Mouse (Mus musculus) Muller cell, postnatal 12 days (primary cell): ENCODE measurements around the gene Dexi.
A peak's percentile ranks its signal among the peaks of the same experiment; 100 is the strongest.

Experiments used
- DNase-seq: peaks from one replicate; pipeline ENCODE4 v3.0.0-alpha.2; 2015; ENCODE audit errors: inconsistent ontology term

Dexi gene

GRCm38 (mm10) chr16:10542698-10543365, at the start of gene Dexi:
Gene Dexi (minus strand): TSS chr16:10543054.
- DNase-seq, result peak; percentile 96

GRCm38 (mm10) chr16:10586546-10586945, 43.7 kb upstream of the Dexi start:
- no peak for DNase-seq

DNA sequence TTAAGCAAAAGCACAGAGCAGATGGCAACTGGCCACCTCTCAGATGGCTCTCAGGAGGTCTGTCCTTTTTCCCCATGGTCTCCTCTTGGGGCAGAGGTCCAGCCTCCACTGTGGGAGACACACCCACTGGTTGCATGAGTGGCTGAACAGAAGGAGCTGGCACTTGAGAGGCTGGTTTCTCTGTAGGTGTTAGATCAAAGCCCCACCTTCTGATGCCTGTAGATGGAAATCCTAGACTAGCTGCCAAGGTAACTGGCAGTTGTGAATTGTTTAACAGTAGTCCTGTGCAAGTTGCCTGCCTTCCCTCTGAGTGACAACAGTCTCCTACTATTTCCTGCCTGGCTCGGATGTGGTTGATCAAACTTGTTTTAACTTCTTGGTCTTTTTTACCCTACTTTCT, 42.3 kb upstream of the Dexi start:
- DNase-seq, result no peak

DNA sequence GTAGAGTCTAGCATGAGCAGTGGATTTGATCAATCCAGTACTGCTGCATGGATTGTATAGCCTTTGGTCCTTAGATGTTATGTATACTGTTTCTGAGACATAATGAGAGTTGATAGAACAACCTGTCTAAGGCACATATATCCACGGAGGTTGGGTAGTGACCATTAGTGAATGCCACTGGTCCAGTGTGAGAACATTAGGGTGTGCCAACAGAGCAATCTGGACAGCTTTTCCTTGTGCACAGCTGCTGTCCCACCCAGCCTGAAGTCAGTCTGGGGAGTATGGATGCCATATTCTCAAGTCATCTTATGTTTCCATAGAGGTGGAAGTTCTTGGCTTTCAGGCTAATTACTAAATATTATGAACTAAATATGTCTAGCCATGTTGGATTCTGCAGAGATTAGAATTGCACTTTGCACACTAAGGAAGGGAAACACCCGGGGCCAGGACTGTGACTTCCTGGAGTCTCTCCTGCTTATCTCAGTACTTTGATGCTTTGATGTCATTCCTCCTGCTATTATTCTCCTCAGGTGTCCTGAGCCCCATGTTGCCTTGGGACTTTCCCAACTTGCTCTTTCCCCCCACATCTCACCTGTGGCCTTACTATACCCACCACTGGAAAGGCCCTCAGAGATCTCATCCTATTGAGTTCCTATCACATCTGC, 38.5 kb upstream of the Dexi start:
- DNase-seq, result no peak

GRCm38 (mm10) chr16:10578376-10578775, 35.5 kb upstream of the Dexi start:
- DNase-seq, result no peak

DNA sequence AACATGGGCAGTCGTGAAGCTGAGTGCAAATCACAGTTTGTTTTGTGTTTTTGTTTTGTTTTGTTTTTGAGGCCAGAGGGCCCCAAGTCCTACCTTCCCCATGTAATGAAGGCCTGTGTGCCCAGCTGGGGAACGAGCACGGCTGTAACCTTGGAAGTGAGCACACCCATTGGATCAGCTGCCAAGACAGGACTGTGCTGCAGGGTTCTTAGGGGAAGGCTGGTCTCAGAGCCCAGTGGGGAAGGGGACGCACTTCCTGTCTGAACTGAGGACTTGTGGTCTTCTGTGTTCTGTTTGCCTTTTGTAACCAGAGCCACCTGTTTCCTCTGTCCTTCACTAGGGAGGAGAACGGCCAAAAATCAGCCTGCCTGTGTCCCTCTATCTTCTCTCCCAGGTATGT, 34.7 kb upstream of the Dexi start:
- DNase-seq, result no peak

DNA sequence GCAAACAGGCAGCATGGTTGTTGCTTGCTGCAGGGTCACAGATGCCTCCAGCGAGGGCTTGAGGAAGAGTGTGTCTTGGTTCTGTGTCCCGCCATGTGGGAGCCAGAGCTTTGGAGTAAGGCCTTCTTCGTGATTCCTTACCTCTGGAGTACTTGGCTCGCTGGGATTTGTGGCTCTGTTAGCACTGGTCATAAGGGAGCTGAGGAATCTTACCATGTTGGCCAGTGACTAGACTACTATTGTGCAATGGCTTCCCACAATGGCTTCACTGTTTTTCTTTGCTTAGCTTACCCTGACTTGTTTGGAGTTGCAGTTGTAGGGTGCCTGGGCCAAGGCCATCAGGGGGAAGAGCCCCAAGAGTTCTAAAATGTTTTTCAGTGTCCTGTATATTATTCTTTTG, 33.1 kb upstream of the Dexi start:
- DNase-seq, result no peak

DNA sequence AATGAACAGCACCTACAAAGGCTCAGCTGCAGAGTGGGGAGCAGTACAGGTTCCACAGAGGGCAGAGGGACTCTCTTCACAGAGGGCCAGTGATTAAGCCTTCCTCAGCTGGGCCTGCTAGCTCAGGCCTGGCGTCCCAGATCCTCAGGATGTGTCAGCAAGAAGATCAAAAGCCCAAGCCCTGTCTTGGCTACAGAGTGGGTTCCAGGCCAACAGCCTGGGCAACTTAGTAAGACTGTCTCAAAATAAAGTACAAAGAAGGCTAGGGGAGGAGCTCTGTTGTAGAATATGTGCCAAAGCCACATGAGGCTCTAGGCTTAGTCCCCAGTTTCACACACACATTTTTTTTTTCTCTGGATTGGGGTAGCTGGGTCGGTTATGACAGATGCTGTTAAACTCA, 32.1 kb upstream of the Dexi start:
- DNase-seq, result peak; percentile 55

DNA sequence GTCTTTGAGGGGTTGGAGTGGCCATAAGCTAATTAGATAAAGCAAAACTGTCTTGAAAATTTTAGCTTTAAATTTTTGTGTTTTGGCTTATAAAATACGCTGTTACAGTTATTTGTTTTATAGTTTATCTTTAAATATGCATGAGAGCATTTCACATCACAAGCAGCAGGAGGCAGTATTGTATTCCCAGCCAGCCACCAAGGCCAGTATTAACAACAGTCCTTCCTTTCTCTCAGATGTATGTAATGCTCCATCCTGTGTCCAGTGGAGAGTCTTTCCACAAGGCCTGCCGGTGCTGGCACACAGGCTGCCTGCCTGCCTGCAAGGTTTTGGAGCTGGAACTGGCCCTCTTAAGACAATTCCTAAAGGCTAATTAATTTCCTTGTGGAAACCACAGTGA, 29.0 kb upstream of the Dexi start:
- DNase-seq, result no peak

DNA sequence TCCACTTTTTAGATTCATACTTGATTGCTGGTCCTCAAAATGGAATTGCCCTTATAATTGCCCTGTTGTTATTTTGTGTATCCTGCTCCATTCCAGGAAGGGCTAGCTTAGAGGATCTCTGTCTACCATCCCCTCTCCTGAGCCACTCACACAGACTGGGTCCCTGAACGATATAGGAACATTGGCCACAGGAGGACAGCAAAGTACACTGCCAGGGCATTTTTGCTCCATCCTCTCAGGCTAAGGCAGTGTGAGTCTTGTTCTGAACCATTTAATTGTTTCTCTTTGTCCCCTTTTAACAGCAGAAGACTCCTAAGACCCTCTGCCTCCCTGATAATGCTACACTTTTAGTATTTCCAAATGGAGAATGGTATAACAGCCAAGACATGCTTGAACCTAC, 27.9 kb upstream of the Dexi start:
- DNase-seq, result no peak

DNA sequence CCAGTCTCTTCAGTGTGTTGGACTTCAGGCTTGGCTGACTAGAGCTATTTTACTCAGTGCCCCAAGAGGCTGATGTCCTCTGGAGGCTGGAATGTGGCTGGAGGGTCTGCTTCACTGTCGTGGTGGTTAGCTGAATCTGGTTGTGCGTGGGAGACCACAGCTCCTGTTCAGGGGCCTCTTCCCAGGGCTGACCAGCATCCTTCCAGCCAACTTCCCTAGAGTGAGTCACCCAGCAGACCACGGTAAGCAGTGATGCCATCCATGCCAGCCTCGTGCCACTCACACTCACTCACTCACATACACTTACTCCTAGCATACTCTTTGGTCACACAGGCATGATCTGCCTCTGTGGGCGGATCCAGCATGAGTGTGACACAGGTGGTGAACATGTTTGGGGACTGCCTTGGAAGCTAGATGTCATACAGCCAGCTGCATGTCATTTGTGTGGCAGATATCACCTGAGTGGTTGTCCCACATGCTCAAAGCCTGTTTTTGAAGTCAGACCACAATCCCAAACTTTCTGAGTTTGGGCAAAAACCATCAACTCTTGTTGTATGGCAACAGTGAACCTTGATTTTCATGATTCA, 27.0 kb upstream of the Dexi start:
- peak; percentile 72 for DNase-seq

GRCm38 (mm10) chr16:10567153-10567552, 24.3 kb upstream of the Dexi start:
- DNase-seq, result no peak

GRCm38 (mm10) chr16:10565278-10565885, 22.5 kb upstream of the Dexi start:
- peak; percentile 69 for DNase-seq

- DNase-seq, result no peak
These were observed 17.1 kb upstream of the Dexi start for GRCm38 (mm10) chr16:10559991-10560390.

- no peak for DNase-seq
These were observed 11.0 kb upstream of the Dexi start for GRCm38 (mm10) chr16:10553858-10554257.

- no peak for DNase-seq
These were observed 8.7 kb upstream of the Dexi start for GRCm38 (mm10) chr16:10551592-10551991.

DNA sequence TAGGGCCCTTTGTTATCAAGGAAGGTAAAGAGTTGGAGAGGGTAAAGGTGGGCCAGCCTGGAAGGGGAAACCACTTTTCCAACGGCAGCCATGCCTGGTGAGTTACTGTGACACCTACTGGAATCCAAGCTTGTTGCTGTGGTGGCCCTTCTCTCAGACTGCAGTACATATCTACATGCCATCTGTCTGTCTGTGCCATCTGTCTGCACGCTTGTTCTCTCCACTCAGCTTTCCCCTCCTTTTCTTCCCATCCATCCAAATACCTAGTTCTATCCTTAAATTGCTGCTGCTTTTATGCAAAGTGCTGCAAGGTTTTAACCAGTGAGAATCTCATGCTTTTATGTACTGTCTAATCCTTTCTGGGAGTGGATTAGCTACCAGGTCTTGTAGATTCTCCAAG, 6.7 kb upstream of the Dexi start:
- no peak for DNase-seq

DNA sequence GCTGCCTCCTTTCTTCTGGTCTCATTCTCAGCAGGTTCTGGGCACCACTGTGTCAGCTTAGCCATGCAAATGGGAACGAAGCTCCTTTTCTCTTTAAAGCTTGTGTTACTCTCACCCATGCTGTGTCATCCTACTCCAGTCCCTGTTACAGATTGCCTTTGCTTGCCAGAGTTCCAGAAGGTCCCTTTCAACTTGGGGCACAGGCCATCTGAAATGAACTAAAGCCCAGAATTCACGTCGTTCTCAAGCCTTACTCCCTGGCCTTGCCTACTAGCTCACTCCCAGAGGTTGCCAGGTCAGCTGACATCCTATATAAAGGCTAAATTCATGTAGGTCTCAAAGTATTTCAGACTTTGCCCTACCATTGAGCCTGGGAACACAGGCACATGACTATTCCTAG, 6.1 kb upstream of the Dexi start:
- no peak for DNase-seq

- no peak for DNase-seq
These were observed 4.0 kb upstream of the Dexi start for GRCm38 (mm10) chr16:10546865-10547264.

GRCm38 (mm10) chr16:10544995-10545622, 2.3 kb upstream of the Dexi start, which contains the start of gene Clec16a:
Gene Clec16a (plus strand): TSS chr16:10545339.
- peak; percentile 97 for DNase-seq

DNA sequence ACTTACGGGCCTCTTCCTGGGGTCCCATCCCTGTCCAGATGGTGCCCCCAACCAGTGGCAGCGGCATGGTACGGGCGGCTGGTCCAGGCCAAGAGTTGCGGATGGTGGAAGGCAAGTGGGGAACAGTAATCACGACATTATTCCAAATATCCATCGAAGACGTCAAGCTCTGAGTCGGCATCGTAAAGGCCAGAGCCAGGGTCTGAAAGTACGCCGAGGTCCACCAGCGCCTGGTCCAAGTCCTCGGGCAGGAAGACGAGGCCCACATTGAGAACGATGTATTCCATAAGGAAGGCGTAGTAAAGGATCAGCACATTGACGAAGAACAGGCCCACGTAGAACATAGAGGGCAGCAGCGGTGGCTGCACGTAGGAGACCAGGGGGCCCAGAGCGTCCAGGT, 588 bp downstream of the Dexi start:
- no peak for DNase-seq

DNA sequence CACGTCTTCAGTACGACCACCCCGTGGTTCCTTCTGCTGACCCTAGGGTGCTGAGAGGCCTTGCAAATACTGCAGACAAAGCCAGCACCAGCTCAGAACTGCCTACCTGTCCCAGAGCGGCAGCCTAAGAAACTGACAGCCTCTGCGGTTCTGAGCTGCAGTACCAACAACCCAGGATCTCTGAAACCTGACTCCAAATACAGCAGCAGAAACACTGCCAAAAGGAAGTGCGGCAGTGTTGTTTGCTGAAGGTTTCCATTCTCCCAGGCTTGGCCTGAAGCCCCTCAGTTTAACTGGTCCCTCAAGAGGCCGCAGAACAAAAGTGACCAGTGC, 1.3 kb downstream of the Dexi start:
- DNase-seq, result no peak
